Mouse (Mus musculus) CD4-positive, CD25-positive, alpha-beta regulatory T cell, adult 4 months (primary cell): ENCODE results near the gene Mmp9. TPM values are rescaled to one million over a fixed set of nuclear protein-coding genes. Genes with fewer than 3 reads are reported as not detected.

ENCODE experiments used
- ATAC-seq: one replicate; pipeline ENCODE4 v1.8.0; 2017
- polyA plus RNA-seq, 2 experiments: library from polyadenylated mRNA; unstranded; fragments of 100-300 nt; shearing (Covaris generic); gene quantifications; one replicate each; pipeline ENCODE4 v1.2.1; 2017

Mmp9 gene
- polyA plus RNA-seq, 2 experiments from 2014 or later = 2.0 to 4.1 TPM

- ATAC-seq = no peak
These were observed 27.7 kb upstream of the Mmp9 start for GRCm38 (mm10) chr2:164912749-164913427.

GRCm38 (mm10) chr2:164913428-164913786 is 27.2 kb upstream of the Mmp9 start:
- ATAC-seq = peak; percentile 69

GRCm38 (mm10) chr2:164916820-164917219 is 23.8 kb upstream of the Mmp9 start:
- no peak for ATAC-seq

- ATAC-seq = no peak
These were observed 23.2 kb upstream of the Mmp9 start for GRCm38 (mm10) chr2:164917371-164917770.

GRCm38 (mm10) chr2:164918325-164918724 is 22.3 kb upstream of the Mmp9 start:
- ATAC-seq = no peak

GRCm38 (mm10) chr2:164921984-164922383 is 18.6 kb upstream of the Mmp9 start:
- ATAC-seq = no peak

- no peak for ATAC-seq
These were observed 17.3 kb upstream of the Mmp9 start for GRCm38 (mm10) chr2:164923291-164923690.

- peak; percentile 92 for ATAC-seq
These were observed 16.3 kb upstream of the Mmp9 start for GRCm38 (mm10) chr2:164924100-164924857.

- ATAC-seq = no peak
These were observed 9.6 kb upstream of the Mmp9 start for GRCm38 (mm10) chr2:164930706-164931581.

- no peak for ATAC-seq
These were observed 7.0 kb upstream of the Mmp9 start for GRCm38 (mm10) chr2:164933534-164933933.

GRCm38 (mm10) chr2:164935991-164936390 is 4.6 kb upstream of the Mmp9 start:
- ATAC-seq = no peak

- peak; percentile 72 for ATAC-seq
These were observed 2.2 kb upstream of the Mmp9 start for GRCm38 (mm10) chr2:164938146-164939091.

GRCm38 (mm10) chr2:164939106-164939505 is 1.5 kb upstream of the Mmp9 start:
- ATAC-seq = no peak

- peak; percentile 82 for ATAC-seq
These were observed 2.2 kb downstream of the Mmp9 start for GRCm38 (mm10) chr2:164942692-164943290.

GRCm38 (mm10) chr2:164947506-164947905 is 6.9 kb downstream of the Mmp9 start:
- ATAC-seq = no peak

- ATAC-seq = no peak
These were observed 7.3 kb downstream of the Mmp9 start for GRCm38 (mm10) chr2:164947930-164948329.

- no peak for ATAC-seq
These were observed 8.4 kb downstream of the Mmp9 start for GRCm38 (mm10) chr2:164948962-164949361.

- ATAC-seq = no peak
These were observed 9.9 kb downstream of the Mmp9 start for GRCm38 (mm10) chr2:164950501-164950900.

- no peak for ATAC-seq
These were observed 11.2 kb downstream of the Mmp9 start for GRCm38 (mm10) chr2:164951745-164952144.

GRCm38 (mm10) chr2:164952448-164952847 is 11.9 kb downstream of the Mmp9 start:
- no peak for ATAC-seq

GRCm38 (mm10) chr2:164953224-164953623 is 12.6 kb downstream of the Mmp9 start:
- ATAC-seq = peak; percentile 73

- no peak for ATAC-seq
These were observed 15.1 kb downstream of the Mmp9 start for GRCm38 (mm10) chr2:164955725-164956124.
